Mouse (Mus musculus): ENCODE results near the gene Gstt2. TPM values are rescaled to one million over a fixed set of nuclear protein-coding genes. Genes with fewer than 3 reads are reported as not detected.

The Gstt2 gene
- polyA plus RNA-seq, 1 experiment from 2014 or later, result 53.0 TPM

DNA sequence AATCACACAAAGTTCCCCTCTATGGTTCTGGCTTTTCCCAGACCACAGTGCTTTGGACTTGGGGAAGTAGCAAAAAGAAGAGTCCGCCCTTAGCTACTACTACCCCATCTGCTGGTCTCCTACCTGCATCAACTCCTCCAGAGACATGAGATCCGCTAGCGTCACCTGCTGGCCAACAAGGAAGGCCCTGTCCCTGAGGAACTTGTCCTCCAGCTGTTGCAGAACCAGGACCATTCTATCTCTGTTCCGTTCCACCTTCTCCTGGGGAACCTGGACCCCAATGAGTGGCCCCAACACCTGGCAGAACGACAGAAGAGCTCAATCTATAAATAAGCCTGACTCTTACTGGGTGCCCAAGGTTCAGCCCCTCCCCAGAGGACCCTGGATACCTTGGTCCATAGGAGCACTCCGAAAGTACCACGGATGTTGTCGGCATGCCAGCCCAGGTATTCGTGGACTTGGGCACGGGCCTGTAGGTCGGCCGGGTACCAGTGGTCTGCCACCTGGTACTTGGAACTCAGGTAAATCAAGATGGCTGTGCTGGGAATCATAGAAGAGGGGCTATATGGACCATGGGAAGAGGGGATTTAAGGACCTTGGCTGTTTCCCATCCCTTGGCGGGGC lies 4.8 kb downstream of the Gstt2 start:
- Histone ChIP-seq H3K27ac (ENCODE audit: low read length) (no peak overlapping the region), H3K9ac (replicated peaks; ENCODE audit: low read length) (no peak overlapping the region), H3K36me3 (ENCODE audit: insufficient read depth, low read length) (no peaks in the 10 kb centered on the region), H3K4me2 (replicated peaks; ENCODE audit: low read depth, low read length) (no peak overlapping the region), H3K27me3 (ENCODE audit: insufficient read depth, low read length) (no peaks in the 10 kb centered on the region), H3K9me3 (ENCODE audit: low read length) (no peaks in the 10 kb centered on the region), H3K4me1 (ENCODE audit: insufficient read depth, low read length) (peaks cover 32% of the 10 kb centered on the region), H3K4me3 (ENCODE audit: low read length) (no peak overlapping the region)
- no peak for ATAC-seq (ENCODE audit: low FRiP score, low TSS enrichment)
- WGBS, result 67% methylated on average over 13 of the region's 13 CpGs

DNA sequence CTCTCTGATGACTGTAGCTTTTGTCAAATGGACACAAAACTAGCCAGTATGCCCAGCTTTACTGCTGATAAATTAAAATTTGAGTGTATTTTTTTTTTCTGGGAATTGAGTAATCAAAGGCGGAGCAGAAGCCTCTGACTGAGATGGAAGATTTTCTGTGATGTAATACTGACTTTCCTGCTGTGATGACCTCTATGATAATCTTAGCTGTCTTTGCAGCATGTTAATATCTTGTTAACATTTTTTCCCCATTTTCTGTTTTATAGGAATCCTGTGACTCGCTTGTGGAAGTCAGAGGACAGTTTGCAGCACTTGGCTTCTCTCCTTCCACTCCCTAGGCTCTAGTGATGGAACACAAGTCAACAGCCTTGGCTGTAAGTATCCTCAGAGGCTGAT lies 7.0 kb downstream of the Gstt2 start:
- no peak overlapping the region for H3K4me3 ChIP-seq (ENCODE audit: low read length)
- no peaks in the 10 kb centered on the region for H3K9me3 ChIP-seq (ENCODE audit: low read length)
- no peak overlapping the region for H3K9ac ChIP-seq (replicated peaks; ENCODE audit: low read length)
- H3K36me3 ChIP-seq (ENCODE audit: insufficient read depth, low read length), result no peaks in the 10 kb centered on the region
- no peak for ATAC-seq (ENCODE audit: low FRiP score, low TSS enrichment)
- no peak overlapping the region for H3K4me2 ChIP-seq (replicated peaks; ENCODE audit: low read depth, low read length)
- H3K27me3 ChIP-seq (ENCODE audit: insufficient read depth, low read length), result no peaks in the 10 kb centered on the region
- peaks cover 17% of the 10 kb centered on the region for H3K4me1 ChIP-seq (ENCODE audit: insufficient read depth, low read length)
- WGBS, result 93% methylated on average over 2 of the region's 2 CpGs
- H3K27ac ChIP-seq (ENCODE audit: low read length), result no peak overlapping the region

DNA sequence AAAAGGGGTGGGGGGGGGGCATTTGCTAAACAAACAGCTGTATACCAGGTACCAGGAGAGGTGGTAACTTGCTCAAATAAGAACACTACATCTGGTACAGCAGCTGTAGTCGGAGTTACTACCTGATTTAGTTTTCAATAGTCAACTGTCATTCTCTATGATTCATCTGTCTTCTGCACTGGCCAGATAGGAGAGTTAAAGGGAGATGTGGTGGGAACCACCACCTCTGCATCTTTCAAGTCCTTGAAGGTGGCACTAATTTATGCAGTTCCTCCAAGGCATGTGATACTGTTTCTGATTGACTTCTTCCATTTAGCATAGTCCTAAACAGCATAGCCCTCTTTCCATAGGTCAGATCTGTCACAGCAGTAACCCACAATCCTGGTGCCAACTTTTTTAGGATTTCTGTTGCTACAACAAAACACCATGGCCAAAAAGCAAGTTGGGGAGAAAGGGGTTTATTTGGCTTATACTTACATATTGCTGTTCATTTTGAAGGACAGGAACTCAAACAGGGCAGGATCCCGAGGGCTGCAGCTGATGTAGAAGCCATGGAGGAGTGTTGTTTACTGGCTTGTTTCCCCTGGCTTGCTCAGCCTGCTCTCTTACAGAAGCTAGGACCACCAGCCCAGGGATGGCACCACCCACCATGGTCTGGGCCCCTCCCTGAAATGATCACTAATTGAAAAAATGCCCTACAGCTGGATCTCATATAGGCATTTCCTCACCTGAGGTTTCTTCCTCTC lies 7.5 kb downstream of the Gstt2 start:
- Histone ChIP-seq H3K27ac (ENCODE audit: low read length) (no peak overlapping the region), H3K4me1 (ENCODE audit: insufficient read depth, low read length) (peaks cover 14% of the 10 kb centered on the region), H3K4me3 (ENCODE audit: low read length) (no peak overlapping the region), H3K4me2 (replicated peaks; ENCODE audit: low read depth, low read length) (no peak overlapping the region), H3K9ac (replicated peaks; ENCODE audit: low read length) (no peak overlapping the region), H3K9me3 (ENCODE audit: low read length) (no peaks in the 10 kb centered on the region), H3K36me3 (ENCODE audit: insufficient read depth, low read length) (no peaks in the 10 kb centered on the region), H3K27me3 (ENCODE audit: insufficient read depth, low read length) (no peaks in the 10 kb centered on the region)
- no peak for ATAC-seq (ENCODE audit: low FRiP score, low TSS enrichment)
- 83% methylated on average over 2 of the region's 2 CpGs for WGBS

DNA sequence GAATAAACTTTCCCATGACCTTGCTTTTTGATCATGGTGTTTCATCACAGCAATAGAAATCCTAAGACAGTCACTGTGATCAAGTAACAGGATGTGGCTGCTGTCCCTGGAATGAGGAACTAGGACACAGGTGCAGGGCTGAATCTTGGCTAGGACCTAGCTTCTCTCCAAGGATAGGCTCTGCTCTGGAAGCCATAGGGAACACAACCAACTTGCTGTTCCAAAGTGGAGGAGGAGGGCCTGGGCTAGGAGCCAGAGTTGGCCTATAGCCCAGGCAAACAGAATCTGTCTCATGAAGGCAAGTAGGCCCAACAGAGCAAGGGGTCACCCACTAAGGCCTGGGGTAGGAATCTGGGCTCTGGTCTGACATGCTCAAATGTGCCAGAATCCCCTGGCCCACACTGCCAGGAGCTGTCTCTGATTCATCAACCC lies 8.7 kb downstream of the Gstt2 start:
- no peak overlapping the region for H3K4me2 ChIP-seq (replicated peaks; ENCODE audit: low read depth, low read length)
- no peak overlapping the region for H3K9ac ChIP-seq (replicated peaks; ENCODE audit: low read length)
- ATAC-seq (ENCODE audit: low FRiP score, low TSS enrichment), result no peak
- no peaks in the 10 kb centered on the region for H3K27me3 ChIP-seq (ENCODE audit: insufficient read depth, low read length)
- H3K4me3 ChIP-seq (ENCODE audit: low read length), result no peak overlapping the region
- peaks cover 6% of the 10 kb centered on the region for H3K4me1 ChIP-seq (ENCODE audit: insufficient read depth, low read length)
- no peaks in the 10 kb centered on the region for H3K36me3 ChIP-seq (ENCODE audit: insufficient read depth, low read length)
- no peak overlapping the region for H3K27ac ChIP-seq (ENCODE audit: low read length)
- no peaks in the 10 kb centered on the region for H3K9me3 ChIP-seq (ENCODE audit: low read length)

DNA sequence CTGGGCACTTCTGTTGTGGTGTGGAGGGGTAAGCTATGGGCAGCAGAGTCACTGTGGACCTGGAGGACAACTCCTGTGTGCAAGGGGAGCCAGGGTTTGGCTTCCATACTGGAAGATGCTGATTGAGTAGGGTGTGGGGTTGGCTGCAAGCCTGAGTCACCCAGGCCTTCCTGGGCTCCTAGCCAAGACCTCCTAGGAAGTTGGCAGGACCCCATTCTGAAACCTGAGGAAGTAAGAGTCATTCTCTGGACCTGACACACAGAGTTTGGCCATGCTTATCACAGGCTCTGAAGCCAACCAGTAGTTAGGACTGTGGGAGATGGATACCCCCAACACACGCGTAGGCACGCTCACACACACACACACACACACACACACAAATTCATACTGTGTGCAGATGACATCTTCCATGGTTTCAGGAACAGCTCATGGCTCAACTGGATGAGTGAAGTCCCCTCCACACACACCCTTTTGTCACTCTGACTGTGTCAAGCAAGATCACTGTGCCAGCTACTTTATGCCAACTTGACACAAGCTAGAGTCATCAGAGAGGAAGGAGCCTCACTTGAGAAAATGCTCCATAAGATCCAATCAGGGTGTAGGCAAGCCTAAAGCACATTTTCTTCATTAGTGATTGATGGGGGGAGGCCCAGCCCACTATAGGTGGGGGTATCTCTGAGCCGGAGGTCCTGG lies 9.4 kb downstream of the Gstt2 start:
- H3K4me1 ChIP-seq (ENCODE audit: insufficient read depth, low read length), result no peaks in the 10 kb centered on the region
- H3K27ac ChIP-seq (ENCODE audit: low read length), result no peak overlapping the region
- 81% methylated on average over 4 of the region's 4 CpGs for WGBS
- no peaks in the 10 kb centered on the region for H3K36me3 ChIP-seq (ENCODE audit: insufficient read depth, low read length)
- no peaks in the 10 kb centered on the region for H3K9me3 ChIP-seq (ENCODE audit: low read length)
- H3K27me3 ChIP-seq (ENCODE audit: insufficient read depth, low read length), result no peaks in the 10 kb centered on the region
- no peak overlapping the region for H3K4me3 ChIP-seq (ENCODE audit: low read length)
- H3K4me2 ChIP-seq (replicated peaks; ENCODE audit: low read depth, low read length), result no peak overlapping the region
- ATAC-seq (ENCODE audit: low FRiP score, low TSS enrichment), result no peak
- H3K9ac ChIP-seq (replicated peaks; ENCODE audit: low read length), result no peak overlapping the region

DNA sequence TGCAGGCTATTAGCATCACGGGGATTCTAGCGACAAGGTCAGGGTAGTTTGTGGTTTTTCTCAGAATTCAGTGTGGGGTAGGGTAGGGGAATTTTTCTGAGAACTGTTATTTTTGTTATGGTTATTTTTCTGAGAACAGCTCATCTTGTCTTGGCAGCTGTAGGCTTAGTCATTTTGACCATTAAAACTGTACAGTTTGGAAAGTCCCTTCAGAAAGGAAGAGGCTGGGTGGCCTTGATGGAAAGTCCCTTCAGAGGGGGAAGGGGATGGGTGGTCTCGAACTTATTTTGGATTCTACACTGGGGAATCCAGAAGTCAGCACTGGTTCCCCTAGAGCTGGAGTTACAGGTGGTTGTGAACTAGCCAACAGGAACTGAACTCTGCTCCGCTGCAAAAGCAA lies 12.7 kb downstream of the Gstt2 start:
- WGBS, result 86% methylated on average over 4 of the region's 4 CpGs

DNA sequence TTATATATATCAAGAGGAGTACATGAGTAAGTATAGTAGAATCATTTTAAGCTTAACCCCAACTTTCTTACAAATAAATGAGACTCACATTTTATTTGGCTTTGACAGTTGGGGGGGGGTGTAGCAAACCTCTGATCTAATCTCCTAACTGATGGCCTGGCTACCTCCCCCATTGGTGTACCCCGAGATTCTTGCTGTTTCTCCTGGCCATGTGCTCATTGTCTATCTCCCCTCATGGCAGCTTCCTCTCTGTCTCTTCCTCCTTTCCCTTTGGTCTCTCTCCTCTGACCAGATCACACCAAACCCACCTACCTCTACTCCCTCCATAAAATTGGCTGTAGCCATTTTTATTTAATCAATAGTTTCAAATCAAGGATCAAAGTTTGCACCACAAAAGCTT lies 13.4 kb downstream of the Gstt2 start:
- no peaks in the 10 kb centered on the region for H3K9me3 ChIP-seq (ENCODE audit: low read length)
- H3K4me3 ChIP-seq (ENCODE audit: low read length), result no peak overlapping the region
- no peak for ATAC-seq (ENCODE audit: low FRiP score, low TSS enrichment)
- no peak overlapping the region for H3K4me2 ChIP-seq (replicated peaks; ENCODE audit: low read depth, low read length)
- WGBS, result 90% methylated on average over 1 of the region's 1 CpGs
- H3K27me3 ChIP-seq (ENCODE audit: insufficient read depth, low read length), result no peaks in the 10 kb centered on the region
- no peak overlapping the region for H3K9ac ChIP-seq (replicated peaks; ENCODE audit: low read length)
- no peaks in the 10 kb centered on the region for H3K4me1 ChIP-seq (ENCODE audit: insufficient read depth, low read length)
- H3K36me3 ChIP-seq (ENCODE audit: insufficient read depth, low read length), result no peaks in the 10 kb centered on the region
- H3K27ac ChIP-seq (ENCODE audit: low read length), result no peak overlapping the region

More for the DNA sequence above, 12.7 kb downstream of the Gstt2 start:
- Histone ChIP-seq H3K9ac (replicated peaks; ENCODE audit: low read length) (no peak overlapping the region), H3K4me2 (replicated peaks; ENCODE audit: low read depth, low read length) (no peak overlapping the region), H3K9me3 (ENCODE audit: low read length) (no peaks in the 10 kb centered on the region), H3K4me1 (ENCODE audit: insufficient read depth, low read length) (no peaks in the 10 kb centered on the region), H3K36me3 (ENCODE audit: insufficient read depth, low read length) (no peaks in the 10 kb centered on the region), H3K4me3 (ENCODE audit: low read length) (no peak overlapping the region), H3K27me3 (ENCODE audit: insufficient read depth, low read length) (no peaks in the 10 kb centered on the region), H3K27ac (ENCODE audit: low read length) (no peak overlapping the region)
- ATAC-seq (ENCODE audit: low FRiP score, low TSS enrichment), result no peak

DNA sequence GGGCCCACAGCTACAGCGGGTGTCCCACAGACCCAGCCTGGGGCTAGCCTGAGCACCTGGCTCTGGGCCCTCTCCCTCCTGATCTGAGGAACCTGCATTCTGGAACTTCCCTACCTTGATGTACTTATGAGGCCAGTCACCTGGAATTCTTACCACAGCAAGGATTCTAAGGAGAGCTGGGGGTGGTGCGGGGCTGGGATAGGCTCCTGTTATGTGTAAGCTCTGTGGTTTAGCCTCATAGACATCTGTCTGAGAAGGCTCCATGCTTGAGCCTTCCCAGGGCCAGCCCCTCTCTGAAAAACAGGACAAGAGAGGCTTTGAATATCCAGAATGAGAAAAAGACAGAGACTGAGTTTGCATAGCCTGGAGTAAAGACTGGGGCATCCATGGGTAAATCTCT lies 14.8 kb downstream of the Gstt2 start, which contains the start of gene Gstt4:
Gene Gstt4, minus strand, starts transcription at position 101 of the 400 bp plus-strand sequence.
- Histone ChIP-seq H3K4me2 (replicated peaks; ENCODE audit: low read depth, low read length) (no peak within 1 kb of the TSS), H3K36me3 (ENCODE audit: insufficient read depth, low read length) (no peaks in the 10 kb centered on the region), H3K27ac (ENCODE audit: low read length) (no peak within 1 kb of the TSS), H3K9me3 (ENCODE audit: low read length) (no peaks in the 10 kb centered on the region), H3K27me3 (ENCODE audit: insufficient read depth, low read length) (no peaks in the 10 kb centered on the region), H3K9ac (replicated peaks; ENCODE audit: low read length) (no peak within 1 kb of the TSS), H3K4me3 (ENCODE audit: low read length) (no peak within 1 kb of the TSS), H3K4me1 (ENCODE audit: insufficient read depth, low read length) (no peaks in the 10 kb centered on the region)
- no peak for ATAC-seq (ENCODE audit: low FRiP score, low TSS enrichment)
- WGBS, result 89% methylated on average over 2 of the region's 2 CpGs

DNA sequence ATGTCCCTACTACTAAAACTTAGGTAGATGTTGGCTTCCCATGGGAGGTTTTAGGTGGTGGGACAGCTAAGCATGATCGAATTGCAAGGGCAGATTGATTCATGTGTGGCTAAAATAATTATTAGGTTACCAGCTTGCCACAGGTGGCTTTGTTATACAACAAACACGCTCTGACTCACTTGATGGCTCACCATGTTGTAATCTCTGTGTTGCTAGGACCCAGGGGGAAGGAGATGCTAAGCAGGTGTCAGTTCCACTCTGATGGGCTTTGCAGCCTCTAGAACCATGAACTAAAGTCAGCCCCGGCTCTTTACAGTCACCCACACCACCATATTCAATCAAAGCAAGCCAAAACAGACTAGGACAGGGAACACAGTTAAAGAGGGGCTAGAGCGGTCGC lies 17.3 kb downstream of the Gstt2 start:
- no peaks in the 10 kb centered on the region for H3K27me3 ChIP-seq (ENCODE audit: insufficient read depth, low read length)
- no peak for ATAC-seq (ENCODE audit: low FRiP score, low TSS enrichment)
- H3K9me3 ChIP-seq (ENCODE audit: low read length), result no peaks in the 10 kb centered on the region
- H3K27ac ChIP-seq (ENCODE audit: low read length), result no peak overlapping the region
- no peaks in the 10 kb centered on the region for H3K4me1 ChIP-seq (ENCODE audit: insufficient read depth, low read length)
- no peak overlapping the region for H3K4me3 ChIP-seq (ENCODE audit: low read length)
- H3K36me3 ChIP-seq (ENCODE audit: insufficient read depth, low read length), result no peaks in the 10 kb centered on the region
- H3K9ac ChIP-seq (replicated peaks; ENCODE audit: low read length), result no peak overlapping the region
- 76% methylated on average over 5 of the region's 5 CpGs for WGBS
- no peak overlapping the region for H3K4me2 ChIP-seq (replicated peaks; ENCODE audit: low read depth, low read length)

DNA sequence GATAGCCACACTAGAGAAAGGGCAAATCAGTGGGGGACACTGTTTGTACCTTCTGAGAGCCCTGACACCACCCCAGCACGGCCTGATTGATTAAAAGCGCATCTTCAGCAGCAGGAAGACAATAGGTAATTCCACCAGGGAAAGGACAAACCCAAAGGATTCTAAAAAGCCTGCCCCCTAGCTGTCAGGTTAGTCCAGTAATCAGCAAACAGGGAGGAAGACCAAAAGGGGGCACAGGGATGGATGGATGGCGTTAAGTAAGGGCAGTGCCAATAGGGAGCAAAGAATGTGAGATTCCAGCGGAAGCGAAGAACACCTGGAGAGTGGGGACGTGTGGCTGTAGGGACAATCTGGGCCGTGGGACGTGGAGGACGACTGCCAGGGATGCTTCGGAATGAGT lies 18.6 kb downstream of the Gstt2 start:
- ATAC-seq (ENCODE audit: low FRiP score, low TSS enrichment), result no peak

More for the DNA sequence above, 18.6 kb downstream of the Gstt2 start:
- Histone ChIP-seq H3K4me1 (ENCODE audit: insufficient read depth, low read length) (no peaks in the 10 kb centered on the region), H3K27me3 (ENCODE audit: insufficient read depth, low read length) (no peaks in the 10 kb centered on the region), H3K4me2 (replicated peaks; ENCODE audit: low read depth, low read length) (no peak overlapping the region), H3K36me3 (ENCODE audit: insufficient read depth, low read length) (no peaks in the 10 kb centered on the region), H3K9ac (replicated peaks; ENCODE audit: low read length) (no peak overlapping the region), H3K27ac (ENCODE audit: low read length) (no peak overlapping the region), H3K9me3 (ENCODE audit: low read length) (no peaks in the 10 kb centered on the region), H3K4me3 (ENCODE audit: low read length) (no peak overlapping the region)
- WGBS, result 62% methylated on average over 10 of the region's 10 CpGs

Measured in kidney, embryonic 16.5 days (tissue).